Mouse (Mus musculus) left cerebral cortex, adult 8-10 months (tissue): ENCODE measurements around the gene Trh. TPM values are rescaled to one million over a fixed set of nuclear protein-coding genes. Genes with fewer than 3 reads are reported as not detected.

Experiments used
- DNase-seq, 2 experiments: peaks; one replicate each; pipeline ENCODE4 v3.0.0; 2022; ENCODE audit warnings: low spot score in 2 of 2
- total RNA-seq, 4 experiments: library from RNA; stranded (reverse); gene quantifications; 2 replicates each; pipeline ENCODE4 v1.2.4; 2022

Trh gene
- total RNA-seq, result 1 to 10 TPM; 2.5 to 8.4 (median 7.8) TPM

DNA sequence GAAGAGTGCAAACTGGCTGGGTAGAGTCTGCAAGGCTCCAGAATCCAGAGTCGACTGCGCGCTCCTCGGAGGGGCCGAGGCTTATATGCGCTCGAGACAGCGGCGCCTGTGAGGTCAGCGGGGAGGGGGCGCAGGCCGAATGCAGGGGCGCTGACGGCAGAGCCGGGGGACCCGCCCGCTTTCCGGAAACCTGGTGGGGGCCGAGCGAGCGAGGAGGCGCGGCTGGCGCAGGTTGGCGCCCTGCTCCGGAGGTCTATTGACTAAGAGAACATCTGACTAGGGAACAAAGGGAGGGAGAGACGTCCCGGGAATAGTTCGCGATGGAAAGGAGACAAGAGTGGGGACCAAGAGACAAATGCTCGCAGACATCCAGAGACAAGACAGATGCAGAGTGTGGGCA lies at the start of gene Trh:
Gene Trh, minus strand, starts transcription at position 60 of the 400 bp plus-strand sequence.
- no peak for DNase-seq

DNA sequence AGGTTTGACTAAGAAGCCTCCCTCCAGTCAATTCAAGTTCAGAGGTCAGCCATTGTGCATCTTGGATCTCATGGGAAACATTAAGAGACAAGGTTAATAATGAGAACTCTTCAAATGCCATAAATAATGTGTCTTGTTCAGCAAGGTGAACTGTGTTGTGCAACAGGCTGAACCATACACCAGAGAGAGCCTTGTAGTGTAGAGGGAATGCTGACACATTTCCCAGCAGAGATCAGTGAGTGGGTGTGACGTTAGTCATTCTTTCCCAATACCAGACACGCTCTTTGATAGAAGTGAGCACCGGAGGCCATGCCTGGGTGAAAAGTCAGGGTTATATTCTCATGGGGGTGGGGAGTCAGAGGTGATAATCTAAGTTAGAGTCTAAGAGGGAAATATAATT lies 46.4 kb upstream of the Trh start:
- no peak for DNase-seq

DNA sequence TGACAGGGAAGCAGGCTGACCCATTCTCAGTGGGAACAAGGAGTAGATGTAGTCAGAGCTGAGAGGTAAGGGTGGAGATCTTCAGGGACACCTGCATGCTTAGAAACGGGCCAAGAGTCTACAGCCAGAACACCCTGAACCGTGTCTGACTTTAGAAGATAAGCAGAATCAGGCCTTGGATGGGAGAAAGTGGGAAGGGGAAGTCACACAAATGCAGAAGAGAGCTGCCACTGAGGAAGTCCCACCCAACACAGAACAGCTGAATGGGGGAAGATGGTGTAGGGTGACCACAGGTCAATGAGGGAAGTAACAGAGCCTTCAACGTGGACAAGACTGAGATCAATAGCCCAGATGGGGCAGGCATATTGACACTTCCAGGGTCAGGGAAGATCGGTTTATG lies 42.4 kb upstream of the Trh start:
- no peak for DNase-seq

DNA sequence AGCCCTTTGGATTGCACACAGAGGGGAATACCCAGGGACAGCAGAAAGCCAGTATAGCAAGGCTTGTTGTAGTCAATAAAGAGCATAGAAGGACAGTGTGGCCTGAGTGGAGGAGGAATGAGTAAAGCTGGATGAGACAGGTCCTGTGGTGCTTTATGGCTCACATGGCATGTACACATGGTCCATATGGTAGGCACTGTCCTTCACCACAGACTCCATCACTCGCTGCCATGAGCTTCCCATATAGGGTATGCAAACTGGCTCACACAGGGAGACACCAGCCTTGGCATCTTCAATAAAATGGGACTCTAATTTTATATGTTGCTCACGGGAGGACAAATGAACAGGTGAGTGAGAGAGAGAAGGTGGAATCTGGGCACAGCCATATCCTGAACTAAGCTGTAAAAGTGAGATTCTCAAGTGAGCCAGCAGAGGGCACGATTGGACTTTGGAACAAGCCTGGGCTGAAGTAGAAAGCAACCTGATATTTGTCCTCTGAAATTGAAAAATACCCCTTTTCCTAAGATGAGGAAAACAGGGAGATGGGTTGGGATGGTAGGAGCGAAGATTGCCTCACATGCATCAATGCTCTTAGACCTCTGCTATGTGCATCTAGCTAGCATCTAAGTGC lies 41.9 kb upstream of the Trh start:
- peak in 1 of 2 experiments; percentile 45 for DNase-seq

DNA sequence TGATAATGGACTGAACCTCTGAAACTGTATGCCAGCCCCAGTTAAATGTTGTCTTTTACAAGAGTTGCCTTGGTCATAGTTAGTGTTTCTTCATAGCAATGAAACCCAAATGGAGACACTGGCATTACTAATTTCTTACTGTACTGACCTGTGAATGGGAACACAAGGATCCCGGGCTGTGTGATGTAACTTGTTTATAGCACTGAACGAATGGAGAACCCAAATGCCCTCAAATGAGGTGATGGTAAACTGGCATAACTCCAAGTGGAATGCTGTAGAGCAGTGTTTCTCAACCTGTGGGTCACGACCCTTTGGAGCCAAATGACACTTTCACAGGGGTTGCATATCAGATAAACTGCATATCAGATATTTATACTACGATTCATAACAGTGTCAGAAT lies 41.1 kb upstream of the Trh start:
- no peak for DNase-seq

DNA sequence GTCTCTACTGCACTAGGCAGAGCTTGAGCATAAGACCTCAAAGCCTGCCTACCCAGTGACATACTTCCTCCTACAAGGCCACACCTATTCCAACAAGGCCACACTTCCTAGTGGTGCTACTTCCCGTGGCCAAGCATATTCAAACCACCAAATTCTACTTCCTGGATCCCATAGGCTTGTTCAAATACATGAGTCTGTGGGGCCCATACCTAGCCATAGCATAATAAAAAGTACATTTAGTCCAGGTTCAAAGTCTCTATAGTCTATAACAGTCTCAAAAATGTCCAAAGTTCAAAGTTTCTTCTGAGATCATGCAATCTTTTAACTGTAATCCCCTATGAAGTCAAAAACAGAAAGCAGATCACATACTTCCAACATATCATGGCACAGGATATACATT lies 32.7 kb upstream of the Trh start:
- DNase-seq, result no peak

DNA sequence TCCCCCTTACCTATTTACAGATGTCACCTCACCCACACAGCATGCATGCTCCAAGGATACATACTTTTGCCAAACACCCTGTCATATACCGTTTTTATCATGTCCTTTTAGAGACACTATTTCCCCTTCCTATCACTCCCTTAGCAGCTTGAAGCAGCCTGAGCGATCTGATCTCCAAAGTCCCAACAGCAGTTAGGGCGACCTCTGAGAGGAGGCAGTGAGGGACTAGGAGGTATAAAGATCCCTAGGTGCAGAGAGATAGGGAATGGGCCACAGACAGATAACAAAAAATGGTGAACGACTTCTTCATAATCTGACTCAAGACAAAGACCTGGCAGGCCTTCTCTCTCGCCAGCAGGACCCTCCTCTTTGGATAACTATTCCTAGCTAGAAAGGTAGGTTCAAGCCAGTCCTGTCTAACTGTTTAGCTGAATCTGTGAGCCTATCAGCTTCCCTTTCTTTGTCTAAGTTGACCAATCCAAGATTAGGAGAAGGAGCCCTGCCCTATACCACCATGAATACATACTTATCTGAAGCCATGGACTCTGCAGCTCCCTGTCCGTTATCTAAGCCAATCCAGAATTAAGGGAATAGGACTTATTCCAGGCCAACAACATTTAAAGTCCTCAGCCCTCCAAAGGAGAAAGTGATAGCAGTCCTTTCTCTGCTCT lies 29.3 kb upstream of the Trh start:
- no peak for DNase-seq

DNA sequence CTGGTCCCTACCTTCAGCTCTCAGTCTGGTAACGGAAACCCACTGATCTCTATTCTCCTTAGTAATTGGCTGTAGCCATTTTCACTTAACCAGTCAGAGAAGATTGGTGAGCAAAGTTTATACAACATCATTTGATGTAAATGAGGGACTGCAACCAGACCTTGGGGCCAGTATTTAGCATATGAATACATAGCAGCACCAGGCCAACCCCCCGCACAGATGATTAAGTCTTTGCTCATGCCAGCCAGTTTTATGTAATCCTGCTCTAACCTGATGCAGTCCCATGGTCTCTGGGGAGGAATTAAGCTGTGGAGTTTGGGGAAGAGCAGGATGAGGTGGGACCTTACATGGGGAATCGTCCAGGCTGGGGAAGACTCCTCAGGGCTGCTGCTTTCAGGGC lies 28.2 kb upstream of the Trh start:
- DNase-seq, result no peak

DNA sequence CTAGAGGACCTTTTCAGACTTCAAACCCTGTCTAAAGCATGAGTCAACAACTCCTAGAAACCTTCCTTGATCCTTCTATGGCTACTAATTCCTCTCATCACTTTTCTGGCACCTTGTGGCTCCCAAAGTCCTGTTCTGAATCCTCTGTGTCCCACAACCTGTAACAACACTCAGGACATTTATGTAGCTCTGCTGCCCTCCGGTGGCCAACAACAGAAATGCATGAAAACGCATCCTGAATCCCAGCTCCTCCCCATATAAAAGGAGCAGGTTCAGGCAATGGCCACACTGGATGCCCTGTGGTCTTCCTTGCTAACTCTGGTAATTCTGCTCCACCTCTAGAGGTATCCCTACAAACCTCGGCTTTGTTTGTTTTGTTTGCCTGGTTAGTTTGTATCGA lies 24.6 kb upstream of the Trh start:
- DNase-seq, result peak; percentile 30 to 64

DNA sequence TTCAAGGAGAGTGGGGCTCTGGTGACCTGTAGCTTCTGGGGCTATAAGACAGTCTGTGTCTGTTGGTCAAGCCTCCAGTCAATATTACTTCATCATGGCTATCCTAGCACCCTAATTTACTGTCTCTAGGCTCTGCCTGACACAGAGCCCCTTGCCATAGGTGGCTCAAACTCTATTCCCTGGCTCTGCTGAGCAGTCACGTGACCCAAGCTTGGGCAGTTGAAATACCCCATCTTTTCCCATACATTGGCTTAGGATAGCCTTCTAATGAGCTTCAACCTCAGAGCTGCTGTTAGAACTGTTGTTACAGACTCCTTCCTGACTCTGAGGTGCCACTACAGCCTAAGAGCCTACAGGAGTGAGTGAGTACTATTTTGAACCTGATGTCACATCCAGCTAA lies 23.6 kb upstream of the Trh start:
- no peak for DNase-seq

DNA sequence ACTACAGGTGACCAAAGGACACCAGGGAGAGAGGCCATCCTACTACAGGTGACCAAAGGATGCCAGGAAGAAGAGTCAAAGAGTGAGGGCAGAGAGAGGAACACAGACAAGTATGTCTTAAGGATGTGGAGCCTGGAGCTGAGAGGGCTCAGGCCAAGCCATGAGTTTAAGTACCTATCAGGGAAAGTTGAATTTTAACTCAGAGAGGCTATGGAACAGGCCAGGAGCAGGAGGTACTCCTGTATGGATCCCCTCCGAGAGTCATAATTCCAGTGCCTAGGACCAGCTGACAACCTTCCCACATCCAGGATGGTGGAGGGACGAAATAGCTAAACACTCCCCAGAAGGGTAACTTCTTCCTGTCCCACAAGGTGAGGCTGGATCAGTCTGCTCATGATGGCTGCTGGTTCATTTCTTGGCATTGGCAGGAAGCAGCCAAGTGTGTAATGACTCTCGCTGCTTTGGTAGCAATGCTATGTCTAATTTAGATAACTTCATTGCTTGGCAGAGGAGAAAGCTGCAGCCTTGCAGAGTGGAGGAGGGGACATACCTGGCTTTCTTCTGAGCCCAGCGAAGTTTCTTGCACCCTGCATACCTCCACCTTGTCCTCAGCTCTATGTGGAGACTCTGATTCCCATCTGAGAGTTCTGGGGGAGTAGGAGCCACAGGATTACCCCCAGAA lies 16.9 kb upstream of the Trh start:
- no peak for DNase-seq

DNA sequence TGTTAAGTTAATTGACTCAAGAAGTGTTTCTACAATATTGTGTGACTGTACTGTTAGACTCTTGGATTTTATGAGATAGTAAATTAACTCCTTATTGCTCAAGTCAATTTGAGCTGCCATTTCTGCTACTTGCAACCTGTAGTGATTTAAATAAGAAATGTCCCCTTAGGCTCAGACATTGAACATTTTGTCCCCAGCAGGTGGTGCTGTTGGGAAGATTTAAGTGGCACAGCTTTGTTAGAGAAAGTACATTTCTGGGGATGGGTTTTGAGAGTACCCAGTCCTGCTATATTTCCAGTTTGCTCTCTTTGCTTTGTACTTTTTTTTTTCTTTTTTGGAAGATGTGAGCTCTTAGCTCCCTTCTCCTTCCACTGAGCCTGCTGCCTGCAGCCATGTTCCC lies 10.9 kb upstream of the Trh start:
- no peak for DNase-seq

DNA sequence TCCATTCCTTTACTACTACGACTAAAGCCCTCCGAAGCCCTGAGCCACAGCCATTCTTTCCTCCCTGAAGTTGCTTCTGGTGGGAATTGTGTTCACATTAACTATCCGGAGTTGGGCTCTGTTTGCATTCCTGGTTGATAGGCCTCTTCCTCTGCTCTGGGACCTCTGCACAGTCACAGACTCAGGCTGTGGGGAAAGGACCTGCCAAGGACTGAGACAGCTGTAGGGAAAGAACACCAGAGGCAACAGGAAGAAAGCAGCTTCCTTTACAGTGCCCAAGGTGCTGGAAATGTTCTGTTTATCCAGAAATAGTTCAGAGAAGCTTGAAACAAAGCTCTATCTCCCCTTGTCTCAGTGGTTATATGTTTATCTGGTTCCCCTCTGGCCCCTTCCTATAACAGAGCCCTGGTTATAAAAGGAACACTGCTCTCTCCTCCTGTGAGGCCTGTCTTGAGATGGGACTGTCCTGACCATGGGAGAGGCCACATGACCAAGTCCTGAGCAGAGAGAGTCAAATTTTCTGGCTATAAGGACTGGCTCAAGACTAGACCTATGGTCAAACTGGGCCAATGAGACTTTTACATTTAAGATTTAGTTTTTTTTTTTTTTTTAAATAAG lies 8.9 kb upstream of the Trh start:
- no peak for DNase-seq

DNA sequence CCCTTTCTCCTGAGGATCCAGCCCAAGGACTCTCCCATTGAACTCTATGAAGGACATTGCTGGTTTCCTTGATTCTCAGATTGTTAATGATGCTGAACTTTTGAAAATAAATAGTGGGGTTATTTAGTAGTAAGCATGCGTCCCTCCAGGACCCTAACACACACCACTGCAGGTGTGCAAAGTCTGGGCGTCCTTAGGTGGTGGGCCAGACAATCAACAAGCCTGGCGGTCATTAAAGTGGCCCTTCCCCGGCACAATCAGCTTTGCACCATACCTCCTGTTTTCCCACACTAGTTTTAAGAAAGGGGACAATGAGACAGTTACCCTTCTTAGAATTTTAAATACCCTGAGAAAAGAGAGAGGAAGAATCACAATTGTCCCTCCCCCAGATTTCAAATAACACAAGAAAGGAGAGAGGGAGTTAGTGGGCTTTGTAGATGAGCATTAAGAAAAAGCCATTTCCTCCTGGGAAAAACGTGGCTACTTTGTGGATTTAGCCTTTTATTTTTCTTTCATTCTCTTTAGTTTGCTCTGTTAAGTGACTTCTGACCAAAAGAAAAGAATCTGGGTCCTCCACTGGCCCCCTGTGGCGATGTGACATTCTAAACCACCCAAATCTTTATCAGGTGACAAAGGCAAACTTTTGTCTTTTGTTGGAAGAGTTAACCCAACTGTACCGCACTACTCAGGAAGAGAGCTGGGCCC lies 2.9 kb upstream of the Trh start:
- DNase-seq, result no peak

DNA sequence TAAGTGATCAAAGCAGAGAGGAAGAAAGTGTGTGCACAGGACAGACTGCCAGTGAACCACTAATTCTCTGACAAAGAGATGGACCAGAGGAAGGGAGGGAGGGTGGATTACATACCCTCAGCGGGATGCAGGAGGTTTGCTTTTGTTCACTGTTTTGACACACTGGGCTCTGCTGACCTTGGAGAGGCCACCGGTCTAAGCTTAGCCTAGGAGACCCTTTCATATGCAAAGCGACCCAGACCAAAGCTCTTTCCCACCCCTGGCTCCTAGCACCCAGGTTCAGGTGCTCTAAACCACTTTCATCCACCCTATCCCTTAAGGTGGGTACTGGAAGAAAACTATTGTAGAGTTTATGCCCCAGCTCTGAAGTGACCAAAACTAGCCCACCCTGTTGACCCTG lies 1.9 kb upstream of the Trh start:
- no peak for DNase-seq

DNA sequence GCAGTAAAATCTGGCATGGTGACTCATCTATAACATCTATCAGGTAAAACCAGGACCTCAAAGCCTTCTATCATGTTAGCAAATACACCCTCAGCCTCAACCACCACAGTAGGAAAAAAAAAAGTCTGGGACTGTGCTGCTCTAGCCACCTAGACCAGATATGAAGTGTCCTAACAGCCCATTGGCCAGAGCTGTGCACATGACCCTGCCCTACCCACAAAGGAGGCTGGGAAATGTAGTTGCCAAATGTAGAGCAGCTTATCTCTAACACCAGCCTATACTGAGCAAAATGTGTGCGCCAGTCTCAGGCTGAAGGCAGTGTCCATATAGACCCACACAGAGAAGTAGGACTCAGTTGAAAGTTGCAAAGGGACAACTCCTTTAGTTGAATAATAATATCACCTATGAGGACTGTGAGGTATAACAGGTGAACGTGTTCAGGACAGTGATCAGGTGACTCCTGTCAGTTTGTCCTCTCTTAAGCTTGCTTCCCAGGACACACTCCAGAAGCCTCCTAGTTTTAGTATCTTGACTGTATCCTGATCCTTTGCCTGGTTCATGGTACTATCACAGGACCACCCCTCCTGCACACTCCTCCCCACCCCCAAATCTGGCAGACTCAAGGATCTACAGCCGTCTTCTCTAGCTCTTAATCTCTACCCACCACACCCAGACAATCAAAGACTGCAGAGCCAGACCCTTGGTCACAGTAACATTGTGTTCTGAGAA lies 3.1 kb downstream of the Trh start:
- peak; percentile 13 to 41 for DNase-seq

DNA sequence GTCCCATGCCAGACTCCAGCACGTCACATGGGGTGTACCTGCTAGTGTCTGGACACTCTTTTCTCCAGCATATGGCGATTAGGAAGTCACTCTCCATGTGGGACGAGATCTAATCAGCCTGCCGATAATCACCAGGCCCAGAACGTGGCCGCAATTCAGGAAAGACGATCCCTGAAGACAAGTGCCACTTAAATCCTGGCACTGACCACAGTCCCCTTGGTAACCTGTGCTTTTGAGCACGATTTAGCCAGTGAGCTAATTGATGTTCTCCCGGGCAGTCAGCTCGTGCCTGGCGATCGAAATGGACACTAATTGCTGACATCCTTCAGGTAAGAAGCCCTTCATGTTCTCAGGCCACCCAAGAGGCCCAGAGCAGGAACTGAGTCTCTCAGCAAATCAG lies 9.4 kb downstream of the Trh start:
- no peak for DNase-seq

DNA sequence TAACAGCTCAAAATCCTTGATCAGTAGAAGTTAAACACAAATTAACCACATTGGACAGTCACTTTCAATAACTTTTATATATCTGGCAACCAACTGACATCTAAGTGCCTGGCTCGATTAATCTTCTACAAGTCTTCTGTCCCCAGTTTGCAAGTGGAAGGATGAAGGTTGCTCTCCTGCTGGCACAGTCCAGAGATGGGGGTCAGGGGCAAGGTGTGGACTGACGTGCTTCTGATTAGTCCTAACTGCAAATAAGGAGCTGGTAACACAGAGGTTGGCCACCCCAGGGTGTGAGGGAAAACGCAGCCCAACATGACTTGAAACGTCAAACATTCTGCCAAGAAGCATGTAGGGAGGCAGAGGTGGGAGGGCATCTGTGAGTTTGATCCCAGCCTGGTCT lies 12.7 kb downstream of the Trh start:
- no peak for DNase-seq

DNA sequence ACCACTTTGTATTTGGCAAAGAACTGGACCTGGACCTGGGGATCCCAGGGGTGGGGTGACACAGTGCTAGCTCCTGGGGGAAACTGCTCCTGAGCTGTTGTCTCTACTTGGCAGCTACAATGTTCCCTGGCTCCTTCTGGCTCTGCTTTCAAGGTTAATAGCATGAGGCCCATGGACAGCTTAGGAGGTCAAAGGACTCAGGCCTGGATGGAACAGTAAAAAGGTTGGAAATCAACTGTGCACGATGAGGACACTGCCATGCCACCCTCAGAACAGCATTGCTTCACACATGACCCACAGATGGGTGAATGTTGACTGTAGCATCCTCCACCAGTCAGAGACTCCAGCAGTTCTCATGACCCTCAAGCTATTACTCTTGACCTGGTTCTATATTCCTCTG lies 13.1 kb downstream of the Trh start:
- no peak for DNase-seq

DNA sequence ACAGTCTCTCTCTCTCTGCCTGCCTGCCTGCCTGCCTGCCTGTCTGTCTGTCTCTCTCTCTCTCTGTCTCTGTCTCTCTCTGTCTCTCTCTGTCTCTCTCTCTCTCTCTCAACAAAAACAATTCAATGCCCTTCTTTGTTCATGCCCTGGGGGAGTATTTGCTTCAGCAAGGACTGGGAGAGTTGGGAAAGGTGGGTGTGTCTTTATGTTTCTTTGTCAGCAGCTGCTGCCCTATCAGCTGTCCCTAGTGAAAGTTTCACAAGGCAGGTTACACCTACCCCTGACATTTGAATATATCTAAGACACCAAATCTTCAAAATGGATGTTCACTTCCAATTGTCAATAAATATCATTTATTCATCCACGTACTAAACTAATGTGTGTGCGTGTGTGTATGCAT lies 14.9 kb downstream of the Trh start:
- no peak for DNase-seq

DNA sequence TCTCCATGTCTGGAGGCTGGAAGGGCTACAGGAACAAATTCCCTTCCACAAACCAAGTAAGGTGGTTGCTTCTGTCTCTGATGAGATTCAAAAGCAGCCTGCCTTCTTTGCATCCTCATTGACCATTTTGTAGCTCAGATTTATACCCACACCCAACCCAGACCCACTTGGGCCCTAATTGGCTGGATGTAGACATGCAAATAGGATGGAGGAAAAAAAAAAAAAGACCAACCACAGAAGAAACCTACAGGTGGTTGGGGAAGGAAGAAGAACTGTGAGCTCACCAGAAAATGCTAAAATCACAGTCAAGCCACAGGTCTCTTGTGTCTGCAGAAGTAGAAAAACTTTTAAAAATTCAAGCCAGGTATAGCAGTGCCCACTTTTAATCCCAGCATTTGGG lies 15.3 kb downstream of the Trh start:
- DNase-seq, result no peak
